Mouse (Mus musculus) right cerebral cortex, postnatal 4 days (tissue): Measurements from ENCODE around the gene Mcoln1.

ENCODE experiments used
- DNase-seq: peaks from one replicate; pipeline ENCODE4 v3.0.0-alpha.2; 2022

Mcoln1 gene

DNA sequence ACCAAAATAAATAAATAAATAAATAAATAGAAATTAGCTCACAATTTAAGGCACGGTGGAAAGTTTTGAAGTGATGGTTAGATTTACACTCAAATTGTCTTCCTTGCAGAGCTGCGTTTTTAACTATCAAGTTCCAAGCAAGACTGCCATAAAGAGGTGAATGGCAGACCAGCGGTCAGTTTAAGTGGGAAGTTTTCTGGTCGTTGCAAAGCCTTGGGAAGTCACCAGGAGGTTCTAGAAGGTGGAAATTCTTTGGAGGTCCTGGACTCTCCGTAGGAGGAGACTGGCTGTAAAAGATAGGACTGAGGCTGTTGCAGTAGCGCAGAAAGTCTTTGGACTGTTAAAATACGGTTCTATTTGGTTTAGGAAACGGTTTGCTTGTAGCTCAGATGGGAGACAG lies 506 bp upstream of the Mcoln1 start:
- no peak for DNase-seq

DNA sequence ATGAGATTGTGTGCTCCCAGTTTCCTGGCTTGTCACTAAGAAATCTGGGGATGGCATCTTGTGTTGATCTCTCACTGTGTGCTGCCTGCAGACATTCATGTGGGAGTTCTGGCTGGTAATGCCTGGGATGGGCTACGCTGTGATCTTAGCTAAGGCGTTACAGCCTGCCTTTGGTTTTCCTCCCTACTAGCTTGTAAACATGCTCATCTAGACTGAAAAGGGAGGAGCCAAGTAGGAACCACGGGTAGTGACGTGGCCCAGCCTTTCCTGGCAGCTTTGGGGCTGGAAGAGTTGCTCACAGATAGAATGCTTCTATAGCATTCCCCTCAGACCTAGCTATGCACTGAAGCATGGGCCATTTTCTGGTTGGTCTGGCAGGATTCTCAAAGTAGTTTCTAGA lies 2.0 kb downstream of the Mcoln1 start:
- DNase-seq: no peak

DNA sequence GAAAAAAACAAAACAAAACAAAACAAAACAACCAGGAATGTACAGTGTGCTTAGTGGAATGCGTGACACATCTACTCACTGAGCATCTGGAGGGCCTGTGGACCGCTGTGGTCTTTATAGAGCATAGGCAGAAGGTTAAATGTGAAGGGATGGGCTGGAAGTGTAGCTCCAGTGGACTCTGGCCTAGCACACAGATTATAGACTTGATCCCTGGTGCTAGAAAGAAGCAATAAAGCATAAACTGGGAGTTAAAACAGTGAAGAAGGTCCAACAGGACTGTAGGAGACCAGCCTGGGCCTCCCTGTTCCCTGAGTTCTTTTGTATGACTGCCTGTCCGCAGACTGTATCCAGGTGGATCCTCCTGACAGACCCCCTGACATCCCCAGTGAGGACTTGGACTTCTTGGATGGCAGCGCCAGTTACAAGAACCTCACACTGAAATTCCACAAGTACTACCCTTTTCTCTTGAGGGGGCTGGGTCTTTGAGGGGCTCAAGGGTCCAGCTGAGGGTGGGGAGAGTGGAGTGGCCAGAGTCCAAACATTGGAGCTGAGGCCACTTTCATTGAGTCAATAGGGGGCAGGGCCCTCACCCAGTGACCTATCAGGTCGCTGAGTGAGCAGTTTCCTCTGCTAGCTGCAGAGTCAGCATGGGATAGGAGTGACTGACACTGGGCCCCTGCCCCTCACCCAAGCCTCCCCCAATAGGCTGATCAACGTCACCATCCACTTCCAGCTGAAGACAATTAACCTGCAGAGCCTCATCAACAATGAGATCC lies 7.9 kb downstream of the Mcoln1 start:
- no peak for DNase-seq

DNA sequence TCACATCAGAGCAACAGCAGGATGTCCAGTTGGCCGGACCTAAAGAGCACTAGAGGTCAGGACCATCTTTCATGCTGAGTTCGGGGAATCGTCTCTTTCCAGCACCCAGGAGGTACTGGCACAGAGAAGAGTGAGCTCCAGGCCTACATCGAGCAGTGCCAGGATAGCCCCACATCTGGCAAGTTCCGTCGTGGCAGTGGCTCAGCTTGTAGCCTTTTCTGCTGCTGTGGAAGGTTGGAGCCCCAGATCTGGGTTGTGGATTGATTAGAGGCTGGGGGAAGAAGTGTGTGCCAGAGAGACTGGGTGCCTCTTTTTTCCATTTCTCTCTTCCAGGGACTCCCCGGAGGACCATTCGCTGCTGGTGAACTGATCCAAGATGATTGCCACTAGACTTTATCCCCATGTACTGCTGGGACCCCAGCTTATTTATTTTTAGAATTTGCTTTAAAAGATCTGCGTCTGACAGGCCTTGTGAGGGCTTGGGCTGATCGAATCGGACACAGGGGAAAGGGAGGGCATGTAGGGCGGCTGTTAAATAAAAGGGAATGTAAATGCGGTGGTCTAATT lies 14.5 kb downstream of the Mcoln1 start:
- DNase-seq: no peak

DNA sequence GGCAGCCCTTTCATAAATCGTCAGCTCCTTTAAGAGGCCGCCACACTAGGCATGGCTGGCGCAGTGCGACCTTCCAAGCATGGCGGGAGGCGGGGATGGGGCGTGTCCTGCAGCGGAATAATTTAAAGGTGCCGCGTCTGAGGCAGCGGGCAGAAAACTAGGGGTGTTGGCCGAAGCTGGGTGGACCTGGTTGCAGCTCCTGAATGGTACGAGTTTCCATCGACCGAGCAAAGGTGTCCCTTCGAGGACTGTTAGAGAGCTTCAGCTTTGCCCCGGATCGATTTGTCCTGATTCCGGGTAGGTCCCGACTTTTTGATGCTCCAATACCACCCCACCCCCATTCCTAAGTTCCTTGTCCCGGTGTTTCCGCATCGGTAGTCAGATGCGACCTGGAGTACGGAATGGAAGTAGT lies 15.0 kb downstream of the Mcoln1 start, which contains the start of gene Pnpla6:
Pnpla6 (plus strand) TSS at position 125 of the 412 bp plus-strand sequence.
- DNase-seq: peak; percentile 83

DNA sequence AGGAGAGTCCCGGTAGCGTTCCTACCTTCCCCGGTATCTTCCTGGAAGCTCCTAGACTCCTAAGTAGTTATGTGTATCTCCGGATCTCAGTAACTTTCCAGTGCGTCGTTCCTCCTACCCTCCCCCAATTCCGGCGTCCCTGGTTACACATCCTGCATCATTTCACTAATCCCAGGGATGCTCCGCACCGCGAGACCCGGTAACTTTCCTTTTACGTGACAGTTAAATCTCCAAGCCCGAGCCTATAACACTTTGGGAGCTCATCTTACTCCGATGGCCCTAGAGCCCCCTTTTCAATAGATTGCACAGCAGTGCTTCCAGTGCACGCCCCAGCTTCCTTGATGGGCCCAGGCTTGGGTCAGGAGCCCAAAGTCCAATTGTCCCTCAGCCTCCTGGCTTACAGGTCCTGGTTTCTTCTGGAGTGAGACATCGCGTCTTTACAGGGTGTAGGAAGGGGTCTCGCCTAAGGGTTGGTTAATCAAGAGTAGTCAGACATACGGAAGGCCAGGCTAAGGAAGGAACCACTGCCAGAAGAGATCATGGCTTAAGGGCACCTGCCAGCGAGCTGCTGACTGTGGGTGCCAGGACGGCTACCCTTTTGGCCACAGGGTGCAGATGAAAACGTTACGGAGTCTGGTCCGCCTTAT lies 15.6 kb downstream of the Mcoln1 start:
- peak; percentile 52 for DNase-seq

DNA sequence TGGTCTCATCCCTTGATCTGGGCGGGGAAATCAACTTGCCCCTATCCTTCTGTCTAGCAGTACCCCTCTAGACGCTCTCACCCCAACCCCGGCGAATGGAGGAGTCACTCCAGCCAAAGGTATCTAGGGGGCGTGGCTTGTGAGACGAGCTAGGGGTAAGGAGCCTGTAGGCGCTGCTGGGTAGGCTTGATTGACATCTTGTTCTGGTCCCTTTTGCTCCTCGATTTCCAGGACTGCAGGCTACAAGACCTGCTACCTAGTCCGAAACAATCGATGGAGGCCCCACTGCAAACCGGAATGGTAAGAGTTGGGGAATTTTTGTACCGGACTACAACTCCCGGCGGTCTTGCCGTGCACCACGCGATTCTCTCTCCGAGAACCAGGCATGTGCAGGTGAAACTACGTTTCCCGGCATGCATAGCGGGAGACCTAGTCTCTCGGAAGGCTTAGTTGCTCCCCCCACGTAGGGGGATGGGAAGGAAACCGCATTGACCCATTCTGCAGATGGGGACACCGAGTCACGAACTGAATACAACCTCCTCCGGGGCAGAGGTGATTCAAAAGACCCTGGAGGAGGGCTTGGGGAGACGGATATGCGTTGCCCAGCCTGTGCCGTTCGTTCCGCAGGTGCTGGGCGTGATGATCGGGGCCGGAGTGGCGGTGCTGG lies 16.3 kb downstream of the Mcoln1 start:
- DNase-seq: peak; percentile 88

DNA sequence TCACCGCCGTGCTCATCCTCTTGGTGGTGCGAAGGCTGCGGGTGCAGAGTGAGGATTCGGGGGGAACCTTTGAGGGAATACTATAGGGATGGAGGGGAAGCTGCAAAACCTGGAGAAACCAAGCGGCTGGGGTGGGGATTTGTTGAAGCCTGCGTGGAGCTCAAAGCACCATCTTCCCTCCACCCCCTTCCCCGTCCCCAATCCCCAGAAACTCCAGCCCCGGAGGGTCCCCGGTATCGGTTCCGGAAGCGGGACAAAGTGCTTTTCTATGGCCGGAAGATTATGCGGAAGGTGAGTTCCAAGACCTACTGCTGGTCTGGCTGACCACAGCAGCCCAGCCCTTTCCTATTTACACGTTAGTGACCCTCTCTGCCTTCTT lies 16.8 kb downstream of the Mcoln1 start:
- DNase-seq: peak; percentile 67

DNA sequence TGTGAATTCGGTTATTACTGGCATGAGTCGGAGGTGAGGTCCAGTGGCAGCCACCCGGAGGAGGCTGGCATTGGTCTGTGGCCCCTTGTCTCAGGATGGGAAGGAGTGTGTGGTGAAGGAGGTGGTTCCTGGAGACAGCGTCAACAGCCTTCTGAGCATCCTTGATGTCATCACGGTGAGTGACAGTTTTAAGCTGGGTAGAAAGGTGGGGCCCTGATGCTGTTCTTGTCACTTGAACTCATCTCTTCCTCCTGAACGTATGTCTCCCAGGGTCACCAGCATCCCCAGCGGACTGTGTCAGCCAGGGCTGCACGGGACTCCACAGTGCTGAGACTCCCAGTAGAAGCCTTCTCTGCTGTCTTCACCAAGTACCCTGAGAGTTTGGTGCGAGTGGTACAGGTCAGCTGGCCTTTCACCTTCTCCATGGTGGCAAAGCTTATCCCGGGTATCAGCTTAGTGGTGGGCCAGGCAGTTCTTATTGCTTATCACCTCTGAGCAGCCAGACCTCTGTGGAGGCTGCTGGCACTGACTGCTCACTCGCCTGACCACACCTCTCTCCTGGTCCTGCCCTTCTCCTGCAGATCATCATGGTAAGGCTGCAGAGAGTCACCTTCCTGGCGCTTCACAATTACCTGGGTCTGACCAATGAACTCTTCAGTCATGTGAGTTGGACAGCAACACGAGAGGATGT lies 21.9 kb downstream of the Mcoln1 start:
- DNase-seq: no peak

DNA sequence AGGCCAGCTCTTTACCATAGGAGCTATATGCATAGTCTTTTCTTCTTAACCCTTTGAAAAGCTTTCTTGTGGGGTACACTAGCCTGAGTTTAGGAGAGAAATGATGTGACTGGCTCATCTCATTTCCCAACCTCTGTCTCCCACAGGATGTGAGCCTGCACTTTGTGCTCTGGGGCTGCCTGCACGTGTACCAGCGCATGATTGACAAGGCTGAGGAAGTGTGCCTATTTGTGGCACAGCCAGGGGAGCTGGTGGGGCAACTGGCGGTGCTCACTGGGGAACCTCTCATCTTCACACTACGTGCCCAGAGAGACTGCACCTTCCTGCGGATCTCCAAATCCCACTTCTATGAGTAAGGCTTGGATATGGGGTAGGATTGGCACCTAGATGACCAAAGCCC lies 30.6 kb downstream of the Mcoln1 start:
- no peak for DNase-seq

DNA sequence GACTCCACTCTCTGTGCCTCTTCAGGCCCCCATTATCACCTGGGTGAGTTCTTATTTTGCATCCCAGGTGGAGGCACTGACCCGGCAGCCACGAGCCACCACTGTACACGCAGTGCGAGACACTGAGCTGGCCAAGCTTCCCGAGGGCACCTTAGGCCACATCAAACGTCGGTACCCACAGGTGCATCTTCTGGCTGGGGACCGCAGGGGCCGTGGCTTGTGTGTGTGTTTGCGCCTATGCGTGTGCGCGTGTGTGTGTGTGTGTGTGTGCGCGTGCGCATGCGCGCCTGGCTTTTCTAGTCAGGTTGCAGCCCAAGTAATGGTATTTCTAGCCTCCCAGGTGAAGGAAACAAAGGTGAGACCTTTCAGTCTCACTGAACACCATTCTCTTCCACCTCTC lies 31.7 kb downstream of the Mcoln1 start:
- DNase-seq: no peak

DNA sequence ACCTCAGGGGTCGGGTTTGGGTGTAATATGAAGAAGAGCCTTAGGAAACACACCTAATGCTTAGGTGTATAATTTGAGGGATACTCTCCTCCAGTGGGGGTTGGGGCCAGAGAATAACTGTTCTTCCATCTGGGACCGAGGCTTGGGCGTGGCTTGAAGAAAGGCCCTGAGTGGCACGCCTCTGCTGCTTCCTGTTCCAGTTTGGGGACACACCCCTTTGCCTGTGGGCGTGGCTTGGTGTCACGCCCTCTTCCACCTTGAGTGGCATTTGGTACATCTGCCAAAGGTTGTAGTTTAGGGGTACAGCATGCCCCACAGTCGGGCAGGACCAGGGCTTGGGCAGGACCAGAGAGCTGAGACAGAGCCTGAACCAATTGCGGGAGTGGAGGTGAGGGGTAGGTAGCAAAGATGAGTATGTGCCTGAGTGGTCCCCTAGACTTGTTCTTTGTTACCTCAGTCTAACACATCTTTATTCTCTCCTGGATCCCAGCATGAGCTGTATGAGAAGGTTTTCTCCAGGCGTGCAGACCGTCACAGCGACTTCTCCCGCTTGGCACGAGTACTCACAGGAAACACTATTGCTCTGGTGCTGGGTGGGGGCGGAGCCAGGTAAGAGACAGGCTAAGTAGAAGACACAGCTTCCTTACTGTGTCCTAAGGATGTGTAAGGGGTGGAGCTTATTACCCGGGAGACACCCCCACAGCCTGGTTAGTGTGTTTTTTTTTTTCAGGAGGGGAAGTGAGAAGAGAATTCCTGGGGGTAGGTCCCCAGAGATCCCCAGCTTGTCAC lies 36.0 kb downstream of the Mcoln1 start:
- DNase-seq: no peak

DNA sequence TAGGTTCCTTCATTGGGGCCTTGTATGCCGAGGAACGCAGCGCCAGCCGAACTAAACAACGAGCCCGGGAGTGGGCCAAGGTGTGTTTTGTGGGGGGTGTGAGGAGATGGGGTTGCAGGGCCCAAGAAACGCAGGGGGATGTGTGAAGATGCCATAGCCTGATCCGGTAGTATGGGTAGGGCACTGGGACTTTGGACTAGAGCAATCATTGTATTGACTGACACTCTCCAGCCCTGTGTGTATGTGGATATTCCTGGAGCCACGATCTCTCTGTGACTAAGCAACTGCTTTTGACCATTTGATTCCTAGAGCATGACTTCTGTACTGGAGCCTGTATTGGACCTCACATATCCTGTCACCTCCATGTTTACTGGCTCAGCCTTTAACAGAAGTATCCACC lies 36.7 kb downstream of the Mcoln1 start:
- no peak for DNase-seq

DNA sequence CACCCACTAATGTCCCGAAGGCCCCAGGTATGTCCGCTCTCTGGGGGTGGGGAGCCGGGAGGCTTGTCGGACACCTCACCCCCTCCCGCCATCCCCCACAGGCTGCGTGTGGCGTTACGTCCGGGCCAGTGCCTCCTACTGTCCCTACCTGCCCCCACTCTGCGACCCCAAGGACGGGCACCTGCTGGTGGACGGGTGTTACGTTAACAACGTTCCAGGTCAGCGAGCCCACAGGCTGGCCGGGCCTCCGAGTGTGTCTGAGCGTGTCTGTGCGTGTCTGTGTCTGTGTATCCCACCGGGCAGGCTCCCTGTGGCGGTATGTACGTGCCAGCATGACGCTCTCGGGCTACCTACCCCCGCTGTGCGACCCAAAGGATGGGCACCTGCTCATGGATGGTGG lies 37.4 kb downstream of the Mcoln1 start:
- no peak for DNase-seq

DNA sequence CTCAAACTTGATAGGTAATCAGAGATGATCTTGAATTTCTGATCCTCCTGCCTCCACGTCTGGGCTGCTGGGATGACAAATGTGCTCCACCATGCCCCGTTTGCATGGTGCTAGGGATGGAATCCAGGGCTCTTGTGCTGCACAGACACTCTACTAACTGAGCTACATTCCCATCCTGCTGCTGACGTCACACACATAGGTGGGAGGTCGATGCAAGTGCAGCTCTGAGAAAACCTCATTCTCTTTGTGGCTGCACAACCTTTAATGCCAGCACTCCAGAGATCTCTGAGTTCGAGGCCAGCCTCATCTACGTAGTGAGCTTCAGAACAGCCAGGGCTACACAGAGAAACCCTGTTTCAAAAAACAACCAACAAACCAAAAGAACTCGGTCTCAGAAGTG lies 38.9 kb downstream of the Mcoln1 start:
- no peak for DNase-seq

DNA sequence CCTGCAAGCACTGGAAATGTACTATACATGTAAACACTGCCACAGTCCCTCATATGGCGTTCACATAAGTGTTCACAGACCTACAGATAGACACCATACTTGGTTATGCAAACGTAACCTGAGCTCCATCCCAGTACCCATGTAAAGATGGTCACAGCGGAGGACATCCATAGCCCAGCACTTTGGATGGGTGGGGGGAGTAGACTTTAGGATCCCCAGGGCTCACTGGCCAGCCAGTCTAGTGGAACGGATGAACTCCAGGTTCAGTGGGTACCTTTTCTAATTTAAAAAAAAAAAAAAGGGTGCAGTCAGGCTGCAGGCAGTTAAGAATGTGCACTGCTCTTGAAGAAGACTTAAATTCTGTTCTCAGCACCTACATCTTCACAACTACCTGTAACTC lies 39.8 kb downstream of the Mcoln1 start:
- no peak for DNase-seq

DNA sequence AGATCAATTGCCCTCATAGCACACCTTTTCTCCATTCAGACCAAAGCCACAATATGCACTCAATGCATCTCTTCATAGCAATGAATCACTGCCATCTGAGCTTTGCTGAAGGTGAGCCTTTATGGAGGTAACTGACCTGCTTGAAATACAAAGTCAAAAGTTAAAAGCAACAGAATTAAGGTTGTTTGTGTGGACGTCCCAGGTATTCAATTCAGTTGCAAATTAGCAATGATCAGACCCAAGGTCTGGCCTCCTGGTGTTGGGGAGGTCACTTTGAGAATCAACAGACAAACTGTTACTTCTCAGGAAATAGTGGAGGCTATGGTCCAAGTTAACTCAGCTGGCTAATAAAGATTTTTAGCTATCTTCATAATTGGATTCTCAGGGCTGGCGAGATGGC lies 46.3 kb downstream of the Mcoln1 start:
- no peak for DNase-seq

DNA sequence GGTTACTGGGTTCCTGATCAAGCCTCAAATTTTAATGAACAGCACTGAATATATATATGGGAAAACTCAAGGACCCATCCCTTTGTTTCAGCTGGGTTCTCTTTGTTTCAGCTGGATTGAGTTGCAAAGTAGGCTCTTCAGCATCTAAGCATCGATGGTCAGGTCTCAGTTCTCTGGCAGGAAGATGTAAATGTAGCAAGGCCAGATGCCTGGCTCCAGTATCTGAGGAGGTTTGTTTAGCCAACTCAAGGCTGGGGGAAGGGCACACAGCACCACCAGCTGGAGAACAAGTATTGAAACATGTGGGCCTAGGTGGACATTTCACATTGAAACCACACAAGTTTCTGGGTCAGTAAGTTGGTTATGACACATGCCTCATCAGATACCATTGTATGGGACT lies 52.0 kb downstream of the Mcoln1 start:
- DNase-seq: no peak

DNA sequence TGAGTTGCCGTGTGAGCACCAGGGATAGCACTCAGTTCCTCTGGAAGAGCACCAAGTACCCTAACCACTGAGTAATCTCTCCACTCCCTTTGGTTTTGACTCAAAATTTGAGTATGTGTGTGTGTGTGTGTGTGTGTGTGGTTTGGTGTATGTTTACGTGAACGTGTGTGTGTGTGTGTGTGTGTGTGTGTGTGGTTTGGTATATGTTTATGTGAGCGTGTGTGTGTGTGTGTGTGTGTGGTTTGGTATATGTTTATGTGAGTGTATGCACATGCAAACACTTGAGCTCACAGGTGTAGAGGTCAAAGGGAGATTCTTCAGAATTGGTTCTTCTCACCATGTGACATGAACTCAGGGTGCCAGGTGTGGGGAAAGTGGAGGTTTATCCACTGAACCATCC lies 55.9 kb downstream of the Mcoln1 start:
- no peak for DNase-seq
